In the genomic region with DNA sequence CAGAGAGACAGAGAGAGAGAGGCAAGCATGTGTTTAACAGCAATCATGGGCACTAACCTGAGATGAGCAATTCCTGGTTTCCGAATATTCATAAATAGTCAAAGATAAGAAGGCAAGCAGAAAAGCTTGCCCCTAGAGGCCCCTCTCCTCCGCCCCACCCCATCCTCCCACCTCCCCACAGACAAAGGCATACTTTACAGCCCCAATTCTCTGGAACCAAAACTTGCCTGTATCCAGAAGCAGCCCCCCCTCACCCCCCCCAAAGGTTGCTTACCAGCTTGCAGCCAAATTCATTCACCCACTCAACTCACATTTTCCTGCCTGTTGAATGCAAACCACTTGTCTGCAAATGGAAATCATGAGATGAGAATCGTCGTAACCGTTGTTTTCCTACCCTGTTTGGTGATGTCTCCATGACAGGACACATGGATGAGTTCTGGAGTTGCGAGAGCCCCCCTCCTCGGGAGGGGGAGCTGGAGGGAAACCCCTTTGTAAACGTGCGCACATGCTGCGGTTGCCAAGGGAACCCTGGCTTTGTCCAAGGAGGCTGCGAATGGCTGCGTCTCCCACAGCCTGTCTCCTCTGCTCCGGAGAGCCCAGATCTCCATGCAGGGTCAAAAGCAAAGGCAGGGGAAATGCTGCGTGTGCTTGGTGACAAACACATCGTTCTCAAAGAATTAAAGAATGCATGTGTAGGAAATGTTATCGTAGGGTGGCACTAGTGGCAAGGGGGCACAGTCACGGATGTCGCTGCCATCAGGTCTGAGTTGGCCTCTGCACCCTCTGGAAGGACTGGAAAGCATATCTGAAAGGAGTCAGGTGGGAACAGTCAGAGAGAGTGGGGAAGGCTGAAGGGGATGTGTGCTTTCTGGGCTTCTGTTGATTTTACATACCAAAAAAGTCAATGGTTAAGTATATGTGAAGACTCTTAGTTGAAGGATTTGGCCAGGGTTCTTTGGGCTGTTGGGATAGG, we compare ENCODE assay signal across 10 mouse cellular contexts.
A peak's percentile ranks its signal among the peaks of the same experiment; 100 is the strongest.
DNase-seq lines count a peak whose midpoint lies in the region; ATAC-seq and TF ChIP-seq lines count a peak whose summit lies in the region.
"Had no signal": no experiment of that assay in that cellular context is flagged by ENCODE, and none has a peak within 500 bp of the region (broad histone marks: within the 10 kb centered on the region; RNA-seq: fewer than 3 reads in every experiment).

No protein-coding gene starts in this region.

- peaks cover 4% of the 10 kb centered on the region; the same call in 1 of the 2 replicates for H3K4me1 ChIP-seq in stomach, embryonic 16.5 days (ENCODE audit: control insufficient read depth, insufficient read depth, low read length)
- no peaks in the 10 kb centered on the region for H3K4me1 ChIP-seq in stomach, postnatal 0 days (replicated peaks; ENCODE audit: control insufficient read depth, insufficient read depth)
- peaks cover 7% of the 10 kb centered on the region for H3K4me1 ChIP-seq in forebrain, embryonic 15.5 days
- H3K4me1 ChIP-seq in midbrain, embryonic 14.5 days (ENCODE audit: control insufficient read depth, insufficient read depth, low read length): peaks cover 12% of the 10 kb centered on the region

- no peak for TF ChIP-seq EP300 in stomach, postnatal 0 days (optimal IDR thresholded peaks at IDR 0.05)

- H3K9me3 ChIP-seq in stomach, embryonic 16.5 days (replicated peaks; ENCODE audit: control insufficient read depth, low read length): no peaks in the 10 kb centered on the region
- no peaks in the 10 kb centered on the region for H3K9me3 ChIP-seq in stomach, postnatal 0 days (ENCODE audit: control insufficient read depth, low read length)
- no peaks in the 10 kb centered on the region for H3K9me3 ChIP-seq in forebrain, embryonic 15.5 days
- H3K9me3 ChIP-seq in midbrain, embryonic 14.5 days (ENCODE audit: control insufficient read depth, low read length): no peaks in the 10 kb centered on the region
- H3K9me3 ChIP-seq: intestine, embryonic 15.5 days had no signal

- H3K4me2 ChIP-seq in stomach, embryonic 16.5 days (ENCODE audit: low read depth, low read length): no peak overlapping the region
- no peak overlapping the region for H3K4me2 ChIP-seq in stomach, postnatal 0 days (replicated peaks; ENCODE audit: low read depth)
- peak overlapping the region; percentile 49 for H3K4me2 ChIP-seq in forebrain, embryonic 15.5 days (replicated peaks)
- H3K4me2 ChIP-seq in midbrain, embryonic 14.5 days (ENCODE audit: low read length): peak overlapping the region; percentile 61
- H3K4me2 ChIP-seq: intestine, embryonic 15.5 days had no signal

- H3K9ac ChIP-seq in stomach, embryonic 16.5 days (ENCODE audit: low read length): 0 out of 2 replicates have a peak overlapping the region, but pooled peaks have one; percentile 18
- no peak overlapping the region for H3K9ac ChIP-seq in stomach, postnatal 0 days (ENCODE audit: low read length)
- peak overlapping the region; percentile 25 for H3K9ac ChIP-seq in forebrain, embryonic 15.5 days (replicated peaks)
- H3K9ac ChIP-seq in midbrain, embryonic 14.5 days (replicated peaks; ENCODE audit: low read length): peak overlapping the region; percentile 39; the same call in 1 of the 2 replicates
- H3K9ac ChIP-seq: intestine, embryonic 15.5 days; liver, embryonic 14.5 days had no signal

- no peaks in the 10 kb centered on the region for H3K36me3 ChIP-seq in stomach, embryonic 16.5 days (ENCODE audit: control insufficient read depth, insufficient read depth, low read length)
- H3K36me3 ChIP-seq in stomach, postnatal 0 days (ENCODE audit: control insufficient read depth, insufficient read depth, low read length): no peaks in the 10 kb centered on the region
- H3K36me3 ChIP-seq in forebrain, embryonic 15.5 days: no peaks in the 10 kb centered on the region
- no peaks in the 10 kb centered on the region for H3K36me3 ChIP-seq in midbrain, embryonic 14.5 days (ENCODE audit: control insufficient read depth, insufficient read depth, low read length)
- H3K36me3 ChIP-seq: intestine, embryonic 15.5 days had no signal

- no peak for TF ChIP-seq CTCF in stomach, postnatal 0 days (IDR thresholded peaks at IDR 0.05; ENCODE audit: low read depth)

- H3K27ac ChIP-seq in stomach, embryonic 16.5 days (ENCODE audit: low read length): no peak overlapping the region
- H3K27ac ChIP-seq in stomach, postnatal 0 days (replicated peaks): no peak overlapping the region
- H3K27ac ChIP-seq in forebrain, embryonic 15.5 days (replicated peaks): no peak overlapping the region
- H3K27ac ChIP-seq in midbrain, embryonic 14.5 days (replicated peaks; ENCODE audit: low read depth, low read length): peak overlapping the region; percentile 37; the same call in 1 of the 2 replicates
- H3K27ac ChIP-seq: intestine, embryonic 15.5 days; liver, embryonic 14.5 days had no signal

- H3K27me3 ChIP-seq in stomach, embryonic 16.5 days (ENCODE audit: control insufficient read depth, insufficient read depth, low read length): no peaks in the 10 kb centered on the region
- H3K27me3 ChIP-seq in stomach, postnatal 0 days (ENCODE audit: control insufficient read depth, insufficient read depth, low read length): no peaks in the 10 kb centered on the region
- no peaks in the 10 kb centered on the region for H3K27me3 ChIP-seq in forebrain, embryonic 15.5 days
- no peaks in the 10 kb centered on the region for H3K27me3 ChIP-seq in midbrain, embryonic 14.5 days (ENCODE audit: control insufficient read depth, insufficient read depth, low read length)
- H3K27me3 ChIP-seq: intestine, embryonic 15.5 days had no signal

- no peak for DNase-seq in stomach, postnatal 0 days (ENCODE audit: low spot score)
- peak; percentile 87 for DNase-seq in midbrain, embryonic 14.5 days
- DNase-seq in gastrocnemius, adult 8-10 months (ENCODE audit: low spot score in 2 of 2): no peak
- DNase-seq in kidney, postnatal 4 days: no peak
- DNase-seq: thymus, adult 2 months had no signal

- no peak for ATAC-seq in stomach, embryonic 16.5 days (ENCODE audit: insufficient read depth, low FRiP score)
- ATAC-seq in stomach, postnatal 0 days (ENCODE audit: low FRiP score, low TSS enrichment): no peak
- peak; percentile 94 for ATAC-seq in forebrain, embryonic 15.5 days (replicated peaks)
- ATAC-seq in midbrain, embryonic 14.5 days (ENCODE audit: low FRiP score, low TSS enrichment): peak; percentile 55; the same call in 1 of the 2 replicates
- no peak for ATAC-seq in erythroid progenitor cell, adult 5-6 weeks (replicated peaks; ENCODE audit: low FRiP score, poor library complexity, severe bottlenecking)
- ATAC-seq: intestine, embryonic 15.5 days had no signal

- WGBS in stomach, embryonic 16.5 days: 37% methylated on average over 18 of the region's 18 CpGs
- WGBS in stomach, postnatal 0 days: 42% methylated on average over 18 of the region's 18 CpGs
- WGBS in forebrain, embryonic 15.5 days: 14% methylated on average over 18 of the region's 18 CpGs
- 11% methylated on average over 18 of the region's 18 CpGs for WGBS in midbrain, embryonic 14.5 days

- no peak overlapping the region for H3K4me3 ChIP-seq in stomach, embryonic 16.5 days (replicated peaks; ENCODE audit: low read length)
- H3K4me3 ChIP-seq in stomach, postnatal 0 days (ENCODE audit: low read depth, low read length): no peak overlapping the region
- H3K4me3 ChIP-seq in forebrain, embryonic 15.5 days: peak overlapping the region; percentile 32
- H3K4me3 ChIP-seq in midbrain, embryonic 14.5 days (replicated peaks; ENCODE audit: low read depth, low read length): peak overlapping the region; percentile 26
- H3K4me3 ChIP-seq: intestine, embryonic 15.5 days had no signal

Comparison
In these comparisons a context has a peak if more than half of its experiments do, and no peak if none do; other contexts are left out.
1. ATAC-seq: peak in forebrain, embryonic 15.5 days (single experiment) and midbrain, embryonic 14.5 days (single experiment); none in stomach, embryonic 16.5 days (single experiment), stomach, postnatal 0 days (single experiment) and erythroid progenitor cell, adult 5-6 weeks (single experiment).
2. H3K4me2 ChIP-seq: peak in forebrain, embryonic 15.5 days (single experiment) and midbrain, embryonic 14.5 days (single experiment); none in stomach, embryonic 16.5 days (single experiment) and stomach, postnatal 0 days (single experiment).
3. H3K4me3 ChIP-seq: peak in forebrain, embryonic 15.5 days (single experiment) and midbrain, embryonic 14.5 days (single experiment); none in stomach, embryonic 16.5 days (single experiment) and stomach, postnatal 0 days (single experiment).